Mouse (Mus musculus): ENCODE measurements around the gene Atg2a.

Atg2a gene

DNA sequence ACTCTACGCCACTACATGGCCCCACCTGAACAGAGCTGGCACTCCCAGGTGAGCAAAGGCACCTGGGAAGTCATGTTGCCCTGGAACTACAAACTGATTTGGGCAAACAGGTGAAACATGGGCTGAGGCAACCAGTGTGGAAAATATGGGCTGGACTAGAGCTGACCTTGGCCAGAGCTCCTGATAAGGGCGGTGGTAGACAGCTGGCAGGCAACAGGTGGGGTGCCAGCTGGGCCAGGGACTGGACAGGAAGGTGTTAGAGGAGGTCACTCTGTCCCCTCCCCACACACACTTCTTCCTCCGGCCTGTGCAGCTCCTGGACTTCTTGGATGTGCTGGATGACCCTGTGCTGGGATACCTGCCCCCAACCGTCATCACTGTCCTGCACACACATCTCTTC, 11.6 kb downstream of the Atg2a start:
- DNase-seq = no peak

DNA sequence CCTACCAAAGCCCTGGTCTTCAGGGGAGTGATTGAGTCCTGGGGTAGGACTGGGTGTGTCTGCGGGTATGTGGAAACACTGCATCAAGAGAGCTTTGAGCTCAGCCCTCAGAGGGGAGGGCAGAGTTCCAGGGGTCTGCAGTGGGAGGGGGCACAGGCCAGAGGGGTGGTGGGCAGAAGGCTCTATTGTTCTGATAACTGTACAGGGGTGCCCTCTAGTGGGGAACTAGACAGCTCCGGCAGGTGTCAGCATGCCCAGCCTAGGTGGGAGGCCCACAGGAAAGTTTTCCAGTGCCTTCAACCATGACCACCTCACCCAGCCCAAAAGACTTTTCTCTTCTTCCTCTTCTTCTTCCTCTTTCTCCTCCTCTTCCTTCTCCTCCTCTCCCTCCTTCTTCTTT, 19.0 kb downstream of the Atg2a start:
- no peak for DNase-seq

- no peak for DNase-seq
Observed at GRCm38 (mm10) chr19:6260946-6261345, 19.5 kb downstream of the Atg2a start.

DNA sequence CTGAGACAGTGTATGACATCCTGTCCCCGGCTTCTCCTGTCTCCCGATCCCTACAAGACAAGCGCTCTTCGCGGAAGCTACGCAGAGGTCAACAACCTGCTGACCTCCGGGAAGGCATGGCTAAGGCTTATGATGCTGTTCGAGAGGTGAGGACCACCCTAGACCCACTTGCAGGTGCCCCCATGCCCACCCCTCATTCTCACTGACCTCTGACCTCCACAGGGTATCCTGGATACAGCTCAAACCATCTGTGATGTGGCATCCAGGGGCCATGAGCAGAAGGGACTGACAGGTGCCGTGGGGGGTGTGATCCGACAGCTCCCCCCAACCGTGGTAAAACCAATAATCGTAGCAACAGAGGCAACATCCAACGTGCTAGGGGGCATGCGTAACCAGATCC, 19.9 kb downstream of the Atg2a start:
- no peak for DNase-seq

GRCm38 (mm10) chr19:6262222-6262621, 20.8 kb downstream of the Atg2a start:
- peak; percentile 73 for DNase-seq

GRCm38 (mm10) chr19:6262839-6263433, 21.5 kb downstream of the Atg2a start:
- DNase-seq = no peak

DNA sequence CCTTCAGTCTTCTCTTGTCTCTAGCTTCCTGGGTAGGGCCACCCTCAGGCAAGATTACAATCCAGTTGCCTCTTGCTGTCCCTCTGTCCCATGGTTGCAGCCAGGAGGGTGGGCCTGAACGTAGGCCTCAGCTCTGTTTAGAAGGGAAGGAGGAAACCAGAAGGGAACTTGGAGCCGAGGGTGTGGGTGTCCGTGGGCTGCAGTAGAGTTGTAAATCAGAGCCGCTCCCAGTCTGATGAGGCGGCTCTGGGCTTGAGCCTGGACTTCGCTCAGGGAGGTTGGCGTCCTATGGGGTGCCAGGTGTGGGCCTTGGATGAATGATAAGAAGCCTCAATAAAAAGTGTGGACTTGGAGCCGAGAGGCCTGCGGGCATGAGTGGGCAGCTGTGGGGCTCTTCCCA, 22.7 kb downstream of the Atg2a start:
- no peak for DNase-seq

GRCm38 (mm10) chr19:6264945-6265344, 23.5 kb downstream of the Atg2a start:
- no peak for DNase-seq

- DNase-seq = no peak
Observed at GRCm38 (mm10) chr19:6265727-6266182, 24.3 kb downstream of the Atg2a start.

DNA sequence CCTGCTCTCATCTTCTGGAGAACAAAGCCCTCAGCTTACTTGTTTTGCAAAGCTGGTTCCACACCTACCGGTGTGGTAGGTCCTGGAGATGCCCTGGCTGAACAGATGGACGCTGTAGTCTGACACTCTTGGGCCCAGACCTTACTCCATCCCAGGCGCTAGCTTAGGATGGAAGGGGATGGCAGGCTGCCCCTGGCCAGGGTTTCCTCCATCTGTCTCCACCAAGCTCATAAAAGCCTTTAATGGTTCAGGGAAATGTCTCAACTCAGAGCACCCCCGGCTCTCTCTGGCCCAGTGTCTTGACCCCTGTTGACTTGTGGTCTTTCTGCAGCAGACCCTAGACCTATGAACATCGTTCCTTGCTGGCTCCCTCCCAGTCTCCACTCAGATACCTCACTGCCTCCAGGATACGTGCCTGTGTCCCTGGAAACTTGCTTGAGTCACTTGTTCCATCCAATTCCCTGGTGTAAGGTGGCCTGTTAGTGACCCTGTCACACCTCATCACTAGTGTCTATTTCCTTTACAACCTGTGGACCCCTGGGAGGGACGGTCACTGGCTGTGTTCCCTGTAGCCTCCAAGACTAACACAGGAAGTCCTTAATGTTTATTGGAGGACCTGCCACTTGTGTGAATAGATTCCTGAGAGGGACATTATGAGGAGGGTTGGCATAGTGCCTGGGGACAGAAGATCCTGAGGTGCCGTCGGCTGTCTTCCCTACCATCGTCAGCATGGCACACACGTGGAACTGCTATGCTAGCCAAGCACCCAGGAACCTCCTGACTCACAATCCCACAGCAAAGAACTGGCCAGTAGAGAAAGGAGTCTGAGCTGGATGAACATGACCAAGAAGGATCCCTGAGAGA, 26.1 kb downstream of the Atg2a start:
- no peak for DNase-seq

- peak; percentile 87 for DNase-seq
Observed at GRCm38 (mm10) chr19:6268170-6268528, 26.7 kb downstream of the Atg2a start.

DNA sequence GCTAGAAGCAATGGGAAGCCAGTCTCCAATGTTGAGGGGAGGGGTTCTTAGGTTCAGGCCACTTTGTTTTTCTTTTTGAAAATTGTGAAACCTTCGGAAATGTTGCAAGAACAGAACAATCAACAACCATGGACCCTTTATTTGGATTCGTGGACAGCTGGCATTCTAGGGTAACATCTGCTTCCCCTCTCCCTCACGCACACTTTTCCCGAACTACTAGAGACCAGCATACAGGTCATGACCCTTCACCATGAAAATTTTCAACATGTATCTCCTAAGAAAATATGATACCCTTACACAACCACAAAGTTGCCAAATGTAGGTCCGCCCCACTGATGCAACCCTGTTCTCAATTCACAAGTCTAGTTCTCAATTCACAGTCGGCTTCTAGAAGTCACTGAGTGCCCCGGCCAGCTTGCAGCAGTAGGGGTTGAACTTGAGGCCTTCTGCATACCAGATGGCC, 27.2 kb downstream of the Atg2a start:
- no peak for DNase-seq

DNA sequence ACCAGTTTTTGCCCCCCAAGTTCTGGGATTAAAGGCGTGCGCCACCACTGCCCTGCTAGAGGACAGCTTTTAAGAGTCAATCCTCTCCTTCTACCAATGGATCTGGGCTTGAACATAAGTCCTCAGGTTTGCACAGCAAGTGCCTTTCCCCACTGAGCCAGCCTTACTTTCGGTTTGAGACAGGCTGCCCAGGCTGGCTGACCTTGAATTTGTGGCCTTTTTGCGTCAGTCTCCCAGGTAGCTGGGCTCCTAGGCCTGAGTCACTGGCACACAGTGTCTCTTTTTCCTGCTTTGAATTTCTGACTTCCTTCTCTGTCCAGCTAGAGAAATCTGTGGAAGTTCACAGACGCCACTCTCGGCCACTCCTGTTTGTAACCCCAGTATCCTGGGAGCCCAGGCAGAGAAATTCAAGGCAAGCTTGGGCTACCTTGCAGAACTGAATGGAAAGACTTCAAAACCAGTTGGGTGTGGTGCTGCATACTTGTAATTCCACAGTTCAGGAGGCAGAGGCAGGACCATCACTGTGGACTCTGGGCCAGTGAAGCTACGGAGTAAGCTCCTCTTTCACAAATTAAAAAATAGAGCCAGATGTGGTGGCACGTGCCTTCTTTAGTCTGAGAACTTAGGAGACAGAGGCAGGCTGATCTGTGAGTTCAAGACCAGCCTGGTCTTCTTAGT, 28.5 kb downstream of the Atg2a start:
- DNase-seq = no peak

DNA sequence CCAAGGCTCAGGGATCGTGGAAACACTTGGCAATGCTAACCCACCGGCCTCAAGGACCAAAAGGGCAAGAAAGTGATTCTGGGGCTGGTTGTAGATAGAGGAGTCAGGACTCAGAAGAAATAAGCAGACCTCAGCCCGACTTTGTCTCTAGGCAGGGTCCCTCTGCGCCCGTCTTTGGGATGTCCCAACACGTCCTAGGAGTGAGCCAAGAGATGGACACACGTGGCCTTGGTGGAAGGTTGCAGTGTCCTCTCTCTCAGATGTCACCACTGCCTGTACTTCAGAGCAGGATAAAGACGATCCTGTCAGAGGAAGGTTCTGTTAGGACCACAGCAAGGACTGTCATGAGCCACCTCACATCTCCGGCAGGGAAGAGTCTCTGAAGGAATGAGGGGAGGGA, 29.2 kb downstream of the Atg2a start:
- no peak for DNase-seq

- DNase-seq = no peak
Observed at GRCm38 (mm10) chr19:6271206-6271605, 29.7 kb downstream of the Atg2a start.

DNA sequence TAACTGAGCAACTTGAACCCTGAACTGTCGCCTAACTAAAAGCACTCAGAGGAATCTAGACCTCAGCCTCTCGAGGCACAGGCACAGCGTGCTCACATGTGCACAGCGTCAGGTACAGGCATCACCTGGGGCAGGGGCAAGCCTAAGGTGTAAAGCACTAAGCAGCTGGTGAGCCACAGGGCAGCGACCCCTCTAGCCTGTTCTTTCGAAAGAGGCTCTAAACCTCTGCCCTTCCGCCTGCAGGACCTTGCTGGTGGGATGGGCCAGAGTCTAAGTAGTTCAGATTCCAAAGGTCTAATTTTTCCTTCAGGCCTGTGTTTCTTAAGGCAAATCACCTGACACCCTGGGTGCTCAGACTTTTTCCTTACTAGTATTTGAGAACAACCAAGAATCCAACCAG, 30.6 kb downstream of the Atg2a start:
- DNase-seq = no peak

- no peak for DNase-seq
Observed at GRCm38 (mm10) chr19:6272738-6273137, 31.3 kb downstream of the Atg2a start.

DNA sequence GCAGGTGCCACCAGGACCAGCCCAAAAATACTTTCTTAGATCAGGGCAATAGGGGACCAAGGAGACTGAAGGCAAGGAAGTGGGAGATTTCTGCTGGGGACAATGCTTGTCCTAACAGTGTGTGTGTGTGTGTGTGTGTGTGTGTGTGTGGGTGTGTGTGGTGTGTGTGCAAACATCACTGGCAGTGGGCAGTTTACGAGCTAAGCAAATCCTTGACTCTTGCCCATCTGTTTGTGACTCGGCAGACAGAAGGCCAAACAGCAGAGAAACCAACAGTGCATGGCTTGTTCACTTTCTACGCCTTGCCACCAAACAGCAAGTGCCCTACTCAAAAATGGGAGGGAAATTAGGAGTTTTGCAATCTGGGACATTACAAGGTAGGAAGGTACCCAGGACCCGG, 32.1 kb downstream of the Atg2a start:
- DNase-seq = no peak

DNA sequence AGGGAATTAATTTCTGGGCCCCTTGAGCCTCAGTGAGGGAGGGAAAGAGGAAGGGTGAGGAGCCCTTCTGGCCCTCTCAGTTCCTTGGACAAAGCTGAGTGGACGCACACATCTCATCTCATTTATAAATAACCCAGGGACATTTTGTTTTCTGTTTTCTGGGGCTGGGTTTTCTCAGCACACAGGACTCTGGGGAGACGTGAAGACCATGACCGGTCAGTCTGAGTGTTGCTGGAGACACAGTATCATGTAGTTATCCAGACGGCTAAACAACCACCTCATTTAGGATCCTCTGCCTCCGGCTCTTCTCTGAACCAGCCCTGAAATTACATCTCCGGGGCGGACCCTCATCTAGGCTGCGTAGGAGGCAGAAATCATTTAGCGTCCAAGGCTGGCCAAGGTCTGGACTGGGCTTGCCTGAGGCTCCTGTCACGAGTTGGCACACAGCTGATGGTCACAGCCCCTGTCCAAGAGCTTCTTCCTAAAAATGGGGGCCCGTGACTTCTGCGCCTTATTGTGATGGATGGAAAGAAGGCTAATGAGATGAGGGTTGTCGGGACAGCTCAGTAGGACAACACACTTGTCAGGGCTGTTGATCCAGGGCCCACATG, 32.6 kb downstream of the Atg2a start:
- no peak for DNase-seq

GRCm38 (mm10) chr19:6275740-6276389, 34.4 kb downstream of the Atg2a start:
- no peak for DNase-seq

- DNase-seq = peak; percentile 97
Observed at GRCm38 (mm10) chr19:6276426-6277421, 35.3 kb downstream of the Atg2a start, which contains the start of gene Ehd1. TSS of gene Ehd1 (plus strand) at chr19:6276725.
